Mouse (Mus musculus) left cerebral cortex, adult 6 months (tissue): ENCODE results near the gene Mxd3. TPM values are rescaled to one million over a fixed set of nuclear protein-coding genes. Genes with fewer than 3 reads are reported as not detected.

Source experiments
- long read RNA-seq, 2 experiments: library from polyadenylated mRNA; unstranded; transcript quantifications; one replicate each; pipeline ENCODE4 v2.0.0; 2019 to 2020
- polyA plus RNA-seq: library from polyadenylated mRNA; unstranded; fragments of <200 nt; fragmentation: Nextera tagmentation; gene quantifications from 2 replicates; pipeline ENCODE4 v1.2.3, GENCODE M21; 2021

Mxd3 gene
- polyA plus RNA-seq, result 0.46 and 1.2 TPM in 2 replicates
- long read RNA-seq, experiment 1, transcript Mxd3-201 (6 exons, 1,327 nt), result major isoform, 6 of 7 reads
- long read RNA-seq, experiment 1, partial matches to known transcripts, result 0 of 7 reads
- long read RNA-seq, experiment 1, other reads (novel, unspliced or antisense), result 0 of 7 reads
- long read RNA-seq, experiment 2, result 0 reads

GRCm38 (mm10) chr13:55329683-55330566 lies at the start of gene Mxd3:
Gene Mxd3, minus strand, starts transcription at chr13:55329823.

GRCm38 (mm10) chr13:55369531-55370114 lies 40.0 kb upstream of the Mxd3 start, which contains the start of gene Rgs14:
Gene Rgs14, plus strand, starts transcription at chr13:55369732.

GRCm38 (mm10) chr13:55362453-55363060 lies 32.9 kb upstream of the Mxd3 start, which contains the start of gene Lman2:
Gene Lman2, minus strand, starts transcription at chr13:55362783.

GRCm38 (mm10) chr13:55321434-55322129 lies 8.0 kb downstream of the Mxd3 start, which contains the start of gene Rab24:
Gene Rab24, minus strand, starts transcription at chr13:55321946.

GRCm38 (mm10) chr13:55319931-55320533 lies 9.6 kb downstream of the Mxd3 start, which contains the start of gene Prelid1:
Gene Prelid1, plus strand, starts transcription at chr13:55320500.

Other genes with a start within 250 kb of the Mxd3 start
- gene Uimc1, start 229.5 kb downstream of the Mxd3 start, polyA plus RNA-seq, result 8.5 and 9.3 TPM in 2 replicates
- gene Zfp346, start 224.5 kb downstream of the Mxd3 start, polyA plus RNA-seq, result 7.2 and 11.0 TPM in 2 replicates
- gene Gm17617, start 196.3 kb downstream of the Mxd3 start, polyA plus RNA-seq, result not detected in 2 replicates
- 0.04 and 0.18 TPM in 2 replicates for gene Fgfr4, start 177.2 kb downstream of the Mxd3 start, polyA plus RNA-seq
- gene Nsd1, start 120.0 kb downstream of the Mxd3 start, polyA plus RNA-seq, result 18.4 and 28.5 TPM in 2 replicates
- gene Prelid1, start 9.3 kb downstream of the Mxd3 start, polyA plus RNA-seq, result 214 and 221 TPM in 2 replicates
- 60.3 and 118 TPM in 2 replicates for gene Rab24, start 7.9 kb downstream of the Mxd3 start, polyA plus RNA-seq
- 26.7 and 30.5 TPM in 2 replicates for gene Lman2, start 33.0 kb upstream of the Mxd3 start, polyA plus RNA-seq
- 36.2 and 49.3 TPM in 2 replicates for gene Rgs14, start 39.9 kb upstream of the Mxd3 start, polyA plus RNA-seq
- 0.03 TPM in 1 of 2 replicates, not detected in the other for gene Slc34a1, start 68.4 kb upstream of the Mxd3 start, polyA plus RNA-seq
- gene Pfn3, start 85.4 kb upstream of the Mxd3 start, polyA plus RNA-seq, result 0.63 TPM in 1 of 2 replicates, not detected in the other
- 1.1 and 1.4 TPM in 2 replicates for gene F12, start 97.0 kb upstream of the Mxd3 start, polyA plus RNA-seq
- 4.7 and 16.8 TPM in 2 replicates for gene Grk6, start 115.2 kb upstream of the Mxd3 start, polyA plus RNA-seq
- gene Prr7, start 134.4 kb upstream of the Mxd3 start, polyA plus RNA-seq, result 6.5 and 13.0 TPM in 2 replicates
- 57.2 and 97.1 TPM in 2 replicates for gene Dbn1, start 158.3 kb upstream of the Mxd3 start, polyA plus RNA-seq
- gene Pdlim7, start 183.9 kb upstream of the Mxd3 start, polyA plus RNA-seq, result 84.5 and 89.4 TPM in 2 replicates
- 0.47 and 0.59 TPM in 2 replicates for gene Dok3, start 199.5 kb upstream of the Mxd3 start, polyA plus RNA-seq
- 33.6 and 41.6 TPM in 2 replicates for gene Ddx41, start 206.8 kb upstream of the Mxd3 start, polyA plus RNA-seq
- gene Fam193b, start 241.3 kb upstream of the Mxd3 start, polyA plus RNA-seq, result 3.7 and 5.0 TPM in 2 replicates
- gene Tmed9, start 243.9 kb upstream of the Mxd3 start, polyA plus RNA-seq, result 32.4 and 100.0 TPM in 2 replicates